Mouse (Mus musculus) liver, embryonic 14.5 days (tissue): Measurements from ENCODE around the gene Tram1l1.

Experiments used
- CTCF ChIP-seq: IDR thresholded peaks from 2 replicates; pipeline ENCODE4 v1.5.1; 2016; ENCODE audit warnings: antibody characterized with exemption, low read depth, control low read depth
- EP300 ChIP-seq: IDR thresholded peaks from 2 replicates; pipeline ENCODE4 v1.6.1; 2016; ENCODE audit warnings: antibody characterized with exemption, low read depth

GRCm38 (mm10) chr3:124346445-124346844 is 25.8 kb downstream of the Tram1l1 start:
- TF ChIP-seq CTCF: no peak
- no peak for TF ChIP-seq EP300
